Mouse (Mus musculus) ES-E14 (cell line): ENCODE data around the gene Psma5.

Experiments used
- CHD2 ChIP-seq: IDR thresholded peaks from 2 replicates; pipeline ENCODE4 v1.6.1; 2014; ENCODE audit warnings: mild to moderate bottlenecking, low read depth, low read length, inconsistent platforms
- HCFC1 ChIP-seq: IDR thresholded peaks from 2 replicates; pipeline ENCODE4 v1.6.1; 2012; ENCODE audit warnings: low read length, inconsistent platforms, borderline replicate concordance; ENCODE audit not compliant: insufficient read depth
- ZC3H11A ChIP-seq: IDR thresholded peaks from 2 replicates; pipeline ENCODE4 v1.6.1; 2012; ENCODE audit warnings: low read depth, mild to moderate bottlenecking, inconsistent platforms, low read length, borderline replicate concordance

- no peak for TF ChIP-seq HCFC1
- TF ChIP-seq ZC3H11A: no peak
- no peak for TF ChIP-seq CHD2
Observed at GRCm38 (mm10) chr3:108307485-108307884, 50.8 kb downstream of the Psma5 start.
